Mouse (Mus musculus) urinary bladder, postnatal 36 days (tissue): ENCODE data around the gene Usp34.
"Not testable (repeated sequence)": the region's sequence is repeated elsewhere in the genome, so short reads cannot be mapped to it uniquely, and the experiment has no call there.

ENCODE experiments used
- DNase-seq, 2 experiments: peaks; one replicate each; pipeline ENCODE4 v3.0.0; 2022; ENCODE audit warnings: low spot score in 2 of 2, mixed read lengths in 1 of 2

Usp34 gene

DNA sequence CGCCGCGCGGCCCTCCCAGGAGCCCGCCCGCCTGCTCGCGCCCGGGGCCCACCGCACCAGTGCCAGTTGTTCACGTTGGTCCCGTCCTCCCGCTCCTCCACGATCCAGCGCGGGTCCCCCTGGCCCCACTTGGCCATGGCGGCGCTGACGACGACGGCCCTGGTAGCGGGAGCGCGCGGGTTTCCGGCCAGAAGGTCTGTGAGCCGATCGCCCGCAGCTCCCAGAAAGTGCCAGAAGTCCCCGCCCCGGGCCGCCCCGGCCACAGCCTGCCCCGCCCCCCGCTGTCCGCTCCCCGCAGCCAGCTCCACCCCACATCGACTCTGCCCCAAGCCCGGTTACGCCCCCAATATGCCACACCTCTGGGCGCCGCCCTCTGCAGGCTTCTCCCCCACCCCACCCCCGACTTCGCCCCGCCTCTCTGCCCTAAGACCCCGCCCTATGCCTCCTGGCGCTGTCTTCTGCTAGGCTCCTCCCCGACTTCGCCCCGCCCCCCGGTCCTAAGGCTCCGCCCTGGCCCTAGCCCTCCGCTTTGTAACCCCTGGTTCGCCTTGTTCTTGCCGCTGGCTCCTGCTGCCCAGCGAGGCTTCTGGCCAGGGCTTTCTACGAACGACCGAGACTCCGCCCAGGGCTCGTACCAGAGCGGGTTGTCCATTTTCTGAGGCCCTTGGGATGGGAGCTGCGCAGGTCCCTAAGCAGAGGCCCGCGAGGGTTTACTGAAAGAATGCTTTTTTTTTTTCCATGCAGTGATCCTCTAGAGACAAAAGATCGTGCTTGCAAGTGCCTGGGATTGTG lies 191.2 kb downstream of the Usp34 start, which contains the start of gene Ahsa2:
Ahsa2 (minus strand) TSS at position 313 of the 792 bp plus-strand sequence.
- DNase-seq: peak; percentile 96 to 98

- DNase-seq: no peak
Observed at GRCm38 (mm10) chr11:23498609-23499008, 191.9 kb downstream of the Usp34 start.

DNA sequence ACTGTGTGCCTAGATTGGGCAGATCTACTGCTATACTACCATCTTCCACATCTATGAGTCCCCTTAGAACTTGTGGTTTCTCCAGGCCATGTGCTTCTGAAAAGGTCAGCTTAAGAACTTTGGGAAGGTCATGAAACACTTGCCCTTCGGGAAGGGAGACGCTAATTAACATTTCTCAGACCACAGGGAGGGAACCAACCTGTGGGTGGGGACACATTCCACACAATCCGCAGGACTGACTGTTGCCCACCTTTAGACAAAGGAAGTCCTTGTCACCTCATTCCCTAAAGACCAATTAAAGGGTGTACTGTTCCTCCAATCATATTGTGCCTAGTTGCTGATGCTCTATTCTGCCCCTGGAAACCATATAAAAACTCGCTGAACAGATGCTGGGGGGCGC lies 198.1 kb downstream of the Usp34 start:
- DNase-seq: not testable (repeated sequence)

- DNase-seq: not testable (repeated sequence)
Observed at GRCm38 (mm10) chr11:23514785-23515184, 208.1 kb downstream of the Usp34 start.

DNA sequence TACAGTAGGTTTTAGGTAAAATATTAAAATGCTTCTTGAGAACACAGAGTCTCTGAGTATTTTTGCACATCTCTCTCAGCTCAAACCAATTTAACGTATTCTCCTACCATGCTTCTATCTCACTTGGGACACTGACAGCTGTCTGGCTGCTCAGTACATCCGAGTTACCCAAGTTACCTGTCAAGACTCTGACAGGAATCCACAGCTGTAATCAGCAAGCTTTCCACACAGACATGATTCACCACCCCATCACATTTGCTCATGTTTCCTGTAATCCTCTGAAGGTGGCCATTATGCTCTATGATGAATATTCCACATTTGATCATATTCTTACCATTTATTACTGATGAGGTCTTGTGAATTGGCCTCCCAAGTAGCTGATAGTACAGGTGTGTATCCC lies 208.6 kb downstream of the Usp34 start:
- DNase-seq: no peak

DNA sequence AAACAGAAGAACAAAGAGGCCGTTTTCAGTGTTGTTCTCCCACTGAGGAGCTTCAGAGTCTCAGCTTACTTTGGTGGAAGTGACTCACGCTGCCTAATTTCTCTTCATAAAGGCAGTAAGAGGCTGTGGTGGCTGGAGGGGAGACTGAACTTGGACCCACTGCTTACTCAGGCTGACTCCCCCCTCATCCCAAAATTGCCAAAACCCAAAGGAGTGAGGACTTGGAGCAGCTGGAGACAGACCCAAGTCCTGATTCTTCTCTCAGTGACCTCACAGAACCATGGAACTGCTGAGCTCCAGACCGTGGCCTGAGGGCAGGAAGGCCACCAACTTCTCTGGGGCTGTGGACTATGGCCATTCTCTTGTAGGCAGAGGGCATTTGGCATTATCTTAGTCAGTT lies 212.3 kb downstream of the Usp34 start:
- DNase-seq: no peak

- DNase-seq: no peak
Observed at GRCm38 (mm10) chr11:23520473-23521205, 213.9 kb downstream of the Usp34 start, which contains the start of gene 1700093K21Rik. Gene 1700093K21Rik (minus strand): TSS chr11:23521155.

DNA sequence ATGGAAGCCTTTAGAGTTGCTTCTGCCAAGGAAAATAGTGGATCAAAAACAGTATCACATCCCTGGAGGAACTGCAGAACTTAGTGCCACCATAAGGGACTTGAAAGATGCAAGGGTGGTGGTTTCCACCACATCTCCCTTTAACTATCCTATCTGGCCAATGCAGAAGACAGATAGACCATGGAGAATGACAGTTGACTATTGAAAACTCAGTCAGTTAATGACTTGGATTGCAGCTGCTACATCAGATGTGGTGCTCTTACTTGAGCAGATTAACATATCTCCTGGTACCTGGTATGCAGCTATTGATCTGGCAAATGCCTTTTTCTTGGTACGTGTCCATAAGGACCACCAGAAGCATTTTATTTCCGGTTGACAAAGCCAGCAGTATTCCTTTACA lies 230.8 kb downstream of the Usp34 start:
- no peak for DNase-seq
